ENCODE assay signal across 18 mouse cellular contexts in the genomic region with DNA sequence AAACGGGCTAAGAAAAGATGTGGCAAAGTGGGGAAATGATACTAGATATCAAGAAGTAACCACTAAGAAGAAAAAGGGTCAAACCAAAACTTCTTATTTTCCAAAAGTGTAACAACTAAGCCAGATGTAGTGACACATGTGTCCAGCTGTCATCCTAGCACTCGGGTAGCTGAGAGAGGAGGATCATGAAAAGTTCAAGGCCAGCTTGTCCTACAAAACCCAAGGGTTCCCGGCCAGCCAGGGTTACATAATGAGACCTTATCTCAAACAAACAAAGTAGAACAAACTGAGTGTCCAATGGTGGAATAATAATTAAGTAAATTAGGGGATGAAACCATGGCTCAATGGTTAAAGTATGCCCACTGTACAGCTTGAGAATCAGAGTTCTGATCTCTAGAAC. TPM values are rescaled to one million over a fixed set of nuclear protein-coding genes. Genes with fewer than 3 reads are reported as not detected.
DNase-seq lines count a peak whose midpoint lies in the region; ATAC-seq lines count a peak whose summit lies in the region.
"Had no signal": no experiment of that assay in that cellular context is flagged by ENCODE, and none has a peak within 500 bp of the region (broad histone marks: within the 10 kb centered on the region; RNA-seq: fewer than 3 reads in every experiment).

No protein-coding gene starts in this region.

- no peak overlapping the region for H3K4me3 ChIP-seq in liver, embryonic 15.5 days (replicated peaks)
- H3K4me3 ChIP-seq: embryonic facial prominence, embryonic 10.5 days; forebrain, embryonic 15.5 days; limb, embryonic 12.5 days; midbrain, embryonic 15.5 days had no signal

- no peak overlapping the region for H3K4me2 ChIP-seq in liver, embryonic 15.5 days
- H3K4me2 ChIP-seq: forebrain, embryonic 15.5 days; limb, embryonic 12.5 days; midbrain, embryonic 15.5 days had no signal

- 0 out of 2 replicates have a peak overlapping the region, but pooled peaks have one; percentile 14 for H3K27ac ChIP-seq in liver, embryonic 15.5 days (replicated peaks)
- H3K27ac ChIP-seq: embryonic facial prominence, embryonic 10.5 days; forebrain, embryonic 15.5 days; limb, embryonic 12.5 days; midbrain, embryonic 15.5 days had no signal

- peak; percentile 58 for ATAC-seq in liver, embryonic 15.5 days (ENCODE audit: insufficient read depth)
- ATAC-seq: forebrain, embryonic 15.5 days; midbrain, embryonic 15.5 days had no signal

- 39% methylated on average over 3 of the region's 3 CpGs for WGBS in liver, embryonic 15.5 days (ENCODE audit: insufficient replicate concordance)

- no peaks in the 10 kb centered on the region for H3K36me3 ChIP-seq in liver, embryonic 15.5 days (replicated peaks)
- H3K36me3 ChIP-seq: embryonic facial prominence, embryonic 10.5 days; forebrain, embryonic 15.5 days; limb, embryonic 12.5 days; midbrain, embryonic 15.5 days had no signal

- H3K4me1 ChIP-seq in liver, embryonic 15.5 days (replicated peaks) = peaks cover 8% of the 10 kb centered on the region
- H3K4me1 ChIP-seq: embryonic facial prominence, embryonic 10.5 days had no signal

- no peaks in the 10 kb centered on the region for H3K9me3 ChIP-seq in liver, embryonic 15.5 days (replicated peaks)
- H3K9me3 ChIP-seq: embryonic facial prominence, embryonic 10.5 days; forebrain, embryonic 15.5 days; limb, embryonic 12.5 days; midbrain, embryonic 15.5 days had no signal

- DNase-seq in heart, adult 11 months = peak; percentile 97
- DNase-seq in heart, postnatal 4 days = no peak
- peak; percentile 64 for DNase-seq in adrenal gland, adult 8-10 months
- peak; percentile 71 to 75 for DNase-seq in heart, adult 9 months (ENCODE audit: low spot score in 2 of 2)
- no peak for DNase-seq in cerebellum, postnatal 14 days
- no peak for DNase-seq in urinary bladder, postnatal 25 days (ENCODE audit: low spot score)
- DNase-seq: cerebellum, postnatal 36 days; kidney, adult 2 months; kidney, postnatal 36 days; layer of hippocampus, adult 9-11 months; right cerebral cortex, adult 18-20 months; spleen, adult 18-20 months had no signal

- no peak overlapping the region for H3K9ac ChIP-seq in liver, embryonic 15.5 days
- H3K9ac ChIP-seq: forebrain, embryonic 15.5 days; limb, embryonic 12.5 days; midbrain, embryonic 15.5 days had no signal

- H3K27me3 ChIP-seq in liver, embryonic 15.5 days = no peaks in the 10 kb centered on the region
- H3K27me3 ChIP-seq: CH12.LX; forebrain, embryonic 15.5 days; limb, embryonic 12.5 days; midbrain, embryonic 15.5 days had no signal

RNA-seq across cellular contexts. Expression of a gene that starts 45.2 kb away (rescaled TPM):
- 10 to 100 TPM; 40.9 to 43.2 TPM for total RNA-seq in heart, postnatal 4 days (2021)
- 100 to 1,000 TPM in 2 of 4 experiments, 10 to 100 TPM in 2; 70.7 to 156 (median 121) TPM for total RNA-seq in adrenal gland, adult 8-10 months (2022)
- 12.1 and 13.6 TPM in 2 replicates for polyA plus RNA-seq in liver, embryonic 15.5 days (2015; fragmentation: Nextera tagmentation; extraction: Ambion mirVana)

Comparison
In these comparisons a context has a peak if more than half of its experiments do, and no peak if none do; other contexts are left out.
1. DNase-seq: peak in heart, adult 11 months (single experiment), adrenal gland, adult 8-10 months (single experiment) and heart, adult 9 months (2 of 2); none in heart, postnatal 4 days (single experiment), cerebellum, postnatal 14 days (0 of 2) and urinary bladder, postnatal 25 days (single experiment).